In the genomic region with DNA sequence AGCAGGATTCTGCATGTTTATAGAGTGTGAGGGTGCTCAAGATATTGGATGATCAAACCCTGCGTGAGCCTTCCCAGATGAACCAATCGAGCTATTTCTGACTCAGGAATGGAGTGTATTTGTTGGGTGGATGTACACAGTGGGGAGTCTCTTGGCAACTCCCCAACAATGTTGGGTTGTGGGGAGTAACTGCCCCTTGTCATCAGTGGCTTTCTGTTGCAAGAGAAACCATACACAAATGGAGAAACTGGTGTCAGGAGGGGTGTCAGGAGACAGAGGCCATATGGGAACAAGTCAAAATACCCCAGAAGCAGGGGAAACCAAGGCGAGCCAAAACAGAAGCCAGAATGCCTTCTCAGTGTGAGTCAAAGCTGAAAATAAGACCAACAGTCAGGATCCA, we compare ENCODE assay signal across 35 mouse cellular contexts. TPM values are rescaled to one million over a fixed set of nuclear protein-coding genes. Genes with fewer than 3 reads are reported as not detected.
DNase-seq lines count a peak whose midpoint lies in the region; ATAC-seq and TF ChIP-seq lines count a peak whose summit lies in the region.
"Had no signal": no experiment of that assay in that cellular context is flagged by ENCODE, and none has a peak within 500 bp of the region (broad histone marks: within the 10 kb centered on the region; RNA-seq: fewer than 3 reads in every experiment).

No protein-coding gene starts in this region.

- peaks cover 18% of the 10 kb centered on the region for H3K4me1 ChIP-seq in liver, adult 2 months (ENCODE audit: control insufficient read depth, insufficient read depth, low read length)
- no peaks in the 10 kb centered on the region for H3K4me1 ChIP-seq in liver, embryonic 11.5 days (replicated peaks; ENCODE audit: control insufficient read depth, insufficient read depth, low read length)
- H3K4me1 ChIP-seq: hindbrain, embryonic 10.5 days; hindbrain, embryonic 15.5 days; limb, embryonic 12.5 days had no signal

- no peak for ATAC-seq in liver, embryonic 11.5 days (replicated peaks; ENCODE audit: low FRiP score)
- peak; percentile 90 for ATAC-seq in granulocyte monocyte progenitor cell, adult 5-6 weeks (replicated peaks; ENCODE audit: poor library complexity, severe bottlenecking)
- peak; percentile 21; the same call in 1 of the 2 replicates for ATAC-seq in megakaryocyte, adult 5-6 weeks (ENCODE audit: poor library complexity, severe bottlenecking)
- ATAC-seq: forebrain, embryonic 16.5 days; inflammation-experienced regulatory T-cells, adult 6 months; midbrain, embryonic 16.5 days had no signal

- H3K4me3 ChIP-seq in liver, adult 2 months (ENCODE audit: insufficient read depth, low read depth, low read length) = no peak overlapping the region
- no peak overlapping the region for H3K4me3 ChIP-seq in liver, embryonic 11.5 days (ENCODE audit: low read depth, low read length)
- H3K4me3 ChIP-seq: erythroblast, embryonic 14.5 days; heart, embryonic 13.5 days; hindbrain, embryonic 10.5 days; hindbrain, embryonic 15.5 days; left cerebral cortex, adult 2 months; limb, embryonic 12.5 days; liver, embryonic 13.5 days had no signal

- no peak for TF ChIP-seq CTCF in liver, adult 2 months (IDR thresholded peaks at IDR 0.05; ENCODE audit: low read depth, low read length)

- WGBS in liver, adult 2 months = 43% methylated on average over 3 of the region's 3 CpGs
- WGBS in liver, embryonic 11.5 days = 67% methylated on average over 3 of the region's 3 CpGs

- peak overlapping the region; percentile 96 for H3K27ac ChIP-seq in liver, adult 2 months (replicated peaks; ENCODE audit: insufficient read depth, low read depth, low read length)
- no peak overlapping the region for H3K27ac ChIP-seq in liver, embryonic 11.5 days (ENCODE audit: low read depth, low read length)
- H3K27ac ChIP-seq: heart, embryonic 13.5 days; hindbrain, embryonic 10.5 days; hindbrain, embryonic 15.5 days; left cerebral cortex, adult 2 months; limb, embryonic 12.5 days; liver, embryonic 13.5 days; stomach, postnatal 0 days had no signal

- no peaks in the 10 kb centered on the region for H3K36me3 ChIP-seq in liver, adult 2 months (ENCODE audit: control insufficient read depth, insufficient read depth, low read length)
- no peaks in the 10 kb centered on the region for H3K36me3 ChIP-seq in liver, embryonic 11.5 days (ENCODE audit: control insufficient read depth, insufficient read depth, low read length)
- H3K36me3 ChIP-seq: heart, embryonic 13.5 days; hindbrain, embryonic 10.5 days; hindbrain, embryonic 15.5 days; limb, embryonic 12.5 days; liver, embryonic 13.5 days had no signal

- no peak overlapping the region for H3K9ac ChIP-seq in liver, adult 2 months (ENCODE audit: low read depth, low read length)
- H3K9ac ChIP-seq in liver, embryonic 11.5 days (ENCODE audit: low read depth, low read length) = no peak overlapping the region
- H3K9ac ChIP-seq: heart, embryonic 13.5 days; hindbrain, embryonic 15.5 days; limb, embryonic 12.5 days; liver, embryonic 13.5 days had no signal

- DNase-seq in liver, adult 2 months (ENCODE audit: extremely low read depth, low read depth, low spot score) = no peak
- DNase-seq in liver, embryonic 11.5 days (ENCODE audit: low spot score) = no peak
- DNase-seq in lung, postnatal 10 days = peak; percentile 29
- DNase-seq in thymus, adult 18-20 months = no peak
- DNase-seq in gastrocnemius, adult 18-20 months (ENCODE audit: low spot score) = no peak
- DNase-seq: adrenal gland, postnatal 25 days; B cell, adult 2 months; cerebellum, adult 18-20 months; gastrocnemius, postnatal 10 days; heart, postnatal 10 days; kidney, adult 11 months; kidney, postnatal 25 days; liver, embryonic 13.5 days; right cerebral cortex, postnatal 4 days; thymus, adult 2 months; thymus, postnatal 4 days had no signal

- TF ChIP-seq POLR2A in liver, adult 2 months (IDR thresholded peaks at IDR 0.05; ENCODE audit: extremely low read depth, insufficient read depth, low read length) = no peak

- H3K79me2 ChIP-seq in liver, adult 2 months (ENCODE audit: control insufficient read depth, insufficient read depth, low read length) = peaks cover 7% of the 10 kb centered on the region; the same call in 1 of the 2 replicates

- H3K4me2 ChIP-seq in liver, embryonic 11.5 days = no peak overlapping the region
- H3K4me2 ChIP-seq: heart, embryonic 13.5 days; hindbrain, embryonic 15.5 days; limb, embryonic 12.5 days; liver, embryonic 13.5 days; midbrain, embryonic 11.5 days had no signal

- no peaks in the 10 kb centered on the region for H3K9me3 ChIP-seq in liver, embryonic 11.5 days (ENCODE audit: control insufficient read depth, low read length)
- H3K9me3 ChIP-seq: heart, embryonic 13.5 days; hindbrain, embryonic 10.5 days; hindbrain, embryonic 15.5 days; limb, embryonic 12.5 days; liver, embryonic 13.5 days had no signal

- no peaks in the 10 kb centered on the region for H3K27me3 ChIP-seq in liver, adult 2 months (ENCODE audit: control insufficient read depth, insufficient read depth, low read length)
- no peaks in the 10 kb centered on the region for H3K27me3 ChIP-seq in liver, embryonic 11.5 days (replicated peaks; ENCODE audit: control insufficient read depth, insufficient read depth, low read length)
- H3K27me3 ChIP-seq: heart, embryonic 13.5 days; hindbrain, embryonic 15.5 days; limb, embryonic 12.5 days; liver, embryonic 13.5 days had no signal

RNA-seq across cellular contexts. Expression of a gene that starts 20.2 kb away (rescaled TPM):
- total RNA-seq in liver, adult 2 months (2014; rRNA removed) = 55.5 and 71.8 TPM in 2 replicates
- polyA plus RNA-seq in liver, adult 2 months (2012; rRNA removed) = 15.5 and 19.2 TPM in 2 replicates
- 44.3 and 50.4 TPM in 2 replicates for polyA plus RNA-seq in liver, embryonic 11.5 days (2014; fragmentation: Nextera tagmentation; extraction: Ambion mirVana)
- total RNA-seq in granulocyte monocyte progenitor cell, adult 5-6 weeks (2014; fragmentation: Nextera tagmentation) = 450 and 461 TPM in 2 replicates
- total RNA-seq in granulocyte monocyte progenitor cell, adult 5-6 weeks (2017) = 316 and 346 TPM in 2 replicates
- 1,031 and 1,064 TPM in 2 replicates for total RNA-seq in megakaryocyte, adult 5-6 weeks (2015)
- total RNA-seq in megakaryocyte, adult 5-6 weeks (2017) = 669 and 719 TPM in 2 replicates
- total RNA-seq in gastrocnemius, adult 18-20 months (2021) = 1 to 10 TPM; 1.6 to 2.9 TPM

RNA-seq across cellular contexts. Expression of a gene that starts 20.5 kb away (rescaled TPM):
- under 0.01 TPM in 1 of 2 replicates, not detected in the other for total RNA-seq in liver, adult 2 months (2014; rRNA removed)
- 0.04 TPM in 1 of 2 replicates, not detected in the other for polyA plus RNA-seq in liver, adult 2 months (2012; rRNA removed)
- polyA plus RNA-seq in liver, embryonic 11.5 days (2014; fragmentation: Nextera tagmentation; extraction: Ambion mirVana) = 0.06 TPM in 1 of 2 replicates, not detected in the other
- not detected in 2 replicates for total RNA-seq in granulocyte monocyte progenitor cell, adult 5-6 weeks (2014; fragmentation: Nextera tagmentation)
- total RNA-seq in granulocyte monocyte progenitor cell, adult 5-6 weeks (2017) = not detected in 2 replicates
- 0.09 and 0.11 TPM in 2 replicates for total RNA-seq in megakaryocyte, adult 5-6 weeks (2015)
- total RNA-seq in megakaryocyte, adult 5-6 weeks (2017) = 0.12 and 0.37 TPM in 2 replicates
- total RNA-seq in gastrocnemius, adult 18-20 months (2021) = not detected
- total RNA-seq: adrenal gland, adult 18-20 months; adrenal gland, postnatal 25 days; gastrocnemius, postnatal 10 days; heart, postnatal 10 days; layer of hippocampus, adult 18-20 months; layer of hippocampus, postnatal 10 days; left cerebral cortex, adult 2 months; left cerebral cortex, postnatal 25 days had no signal
- polyA plus RNA-seq: embryonic facial prominence, embryonic 14.5 days; erythroblast, embryonic 14.5 days; forebrain, embryonic 16.5 days; hindbrain, embryonic 15.5 days; inflammation-experienced regulatory T-cells, adult 6 months; kidney, embryonic 14.5 days; liver, embryonic 13.5 days; midbrain, embryonic 16.5 days; stomach, postnatal 0 days had no signal

Comparison
In these comparisons a context has a peak if more than half of its experiments do, and no peak if none do; other contexts are left out.
1. RNA of a gene that starts 20.2 kb away (total RNA-seq): 669 to 1,064 TPM in megakaryocyte, adult 5-6 weeks, 316 to 461 TPM in granulocyte monocyte progenitor cell, adult 5-6 weeks and 55.5 to 71.8 TPM in liver, adult 2 months; 1.6 to 2.9 TPM in gastrocnemius, adult 18-20 months; every median in the first group is over 10 times any median in the second.